Mouse (Mus musculus) lung, adult 2 months (tissue): ENCODE measurements at regions not wholly inside any gene's neighbourhood (a gene's known extent, or its start where the extent isn't known, plus 50 kb on each side); places are given as distances from the start of the nearest gene placed in this dataset.

Source experiments
- CTCF ChIP-seq: fragments of 200-500 bp; IDR thresholded peaks from 2 replicates; pipeline ENCODE4 v1.5.1; 2011; ENCODE audit warnings: mild to moderate bottlenecking, low read length, control low read depth; ENCODE audit not compliant: insufficient read depth
- POLR2A ChIP-seq: fragments of 200-500 bp; IDR thresholded peaks from 2 replicates; pipeline ENCODE4 v1.6.1; 2011; ENCODE audit warnings: low read depth, mild to moderate bottlenecking, control low read depth, low read length, borderline replicate concordance; ENCODE audit errors: extremely low read depth

DNA sequence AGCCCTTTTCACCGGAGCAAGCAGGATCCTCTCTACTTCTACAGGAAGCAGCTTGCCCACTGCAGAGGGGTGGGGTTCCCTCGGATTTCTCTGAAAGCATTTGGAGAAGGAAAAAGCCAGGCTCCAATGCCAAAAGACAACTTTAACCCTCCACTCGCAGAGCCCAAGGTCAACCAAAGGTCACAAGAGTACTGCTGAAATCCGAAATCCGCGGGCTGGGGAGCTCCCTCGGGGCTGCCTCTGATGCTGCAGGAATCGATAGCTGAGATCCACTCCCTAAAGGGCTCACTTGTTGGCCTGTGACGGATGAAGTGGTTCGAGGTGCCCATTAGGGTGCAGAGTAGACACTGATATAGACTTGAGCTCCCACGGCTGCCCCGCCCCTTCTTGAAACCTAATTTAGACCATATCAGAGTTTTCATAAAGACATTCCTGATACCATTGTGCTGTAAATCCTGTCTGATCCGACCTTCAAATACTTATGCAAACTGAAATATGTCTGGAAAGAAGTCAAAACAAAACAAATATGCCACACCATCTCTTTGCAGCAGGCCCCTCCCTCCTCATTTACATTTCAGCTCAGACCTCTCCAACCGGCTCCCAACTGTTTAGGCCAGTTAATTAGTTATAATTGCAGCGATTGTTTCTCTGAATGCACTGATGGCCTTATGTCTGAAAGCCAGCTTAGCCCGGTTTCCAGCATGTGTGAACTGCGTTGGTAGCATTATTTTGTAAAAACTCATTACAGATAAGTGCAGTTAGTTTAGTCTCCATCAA, 170.8 kb upstream of the Map3k1 start:
- TF ChIP-seq CTCF = no peak
- no peak for TF ChIP-seq POLR2A
